Mouse (Mus musculus): ENCODE measurements at regions not wholly inside any gene's neighbourhood (a gene's known extent, or its start where the extent isn't known, plus 50 kb on each side); places are given as distances from the start of the nearest gene placed in this dataset.

- no peak for TF ChIP-seq CTCF (IDR thresholded peaks at IDR 0.05; ENCODE audit: control insufficient read depth, insufficient read depth, insufficient read length)
- no peak for TF ChIP-seq MAX (IDR thresholded peaks at IDR 0.05)
- no peak for TF ChIP-seq CEBPB (IDR thresholded peaks at IDR 0.05; ENCODE audit: low read depth)
These were observed 2216.4 kb upstream of the Gm7489 start for GRCm38 (mm10) chr15:51668340-51668739.
